Mouse (Mus musculus): ENCODE measurements at regions not wholly inside any gene's neighbourhood (a gene's known extent, or its start where the extent isn't known, plus 50 kb on each side); places are given as distances from the start of the nearest gene placed in this dataset.
A peak's percentile ranks its signal among the peaks of the same experiment; 100 is the strongest.

GRCm38 (mm10) chr10:23610046-23610445 lies 177.0 kb downstream of the Rps12 start:
- no peak for DNase-seq

- no peak for DNase-seq
Measured at GRCm38 (mm10) chr10:23609270-23609914, 177.7 kb downstream of the Rps12 start.

GRCm38 (mm10) chr10:23600701-23601100 lies 186.4 kb downstream of the Rps12 start:
- no peak for DNase-seq

GRCm38 (mm10) chr10:23595541-23595940 lies 191.5 kb downstream of the Rps12 start:
- no peak for DNase-seq

DNA sequence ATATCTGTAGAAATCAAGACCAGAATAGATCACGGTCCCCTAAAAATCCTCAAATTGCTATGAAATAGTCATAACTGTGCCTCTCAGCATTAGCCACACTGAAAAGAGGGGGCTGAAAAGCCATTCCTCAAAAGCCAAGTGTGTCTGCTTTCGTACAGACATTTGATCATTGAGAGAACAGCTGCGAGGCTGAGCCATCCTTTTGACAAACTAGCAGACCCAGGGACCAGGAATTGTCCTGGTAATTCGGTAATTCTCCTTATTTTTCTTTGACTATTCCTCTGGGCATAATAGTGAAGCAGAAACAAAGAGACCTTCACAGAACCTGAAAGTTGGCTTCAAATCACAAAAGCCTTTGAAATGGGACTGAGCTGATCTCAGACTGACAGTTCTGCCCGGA lies 206.8 kb downstream of the Rps12 start:
- no peak for DNase-seq

- peak; percentile 13 to 36 for DNase-seq
Measured at GRCm38 (mm10) chr10:23571013-23571412, 216.1 kb downstream of the Rps12 start.

- no peak for DNase-seq
Measured at GRCm38 (mm10) chr10:23569386-23569785, 217.7 kb downstream of the Rps12 start.

DNA sequence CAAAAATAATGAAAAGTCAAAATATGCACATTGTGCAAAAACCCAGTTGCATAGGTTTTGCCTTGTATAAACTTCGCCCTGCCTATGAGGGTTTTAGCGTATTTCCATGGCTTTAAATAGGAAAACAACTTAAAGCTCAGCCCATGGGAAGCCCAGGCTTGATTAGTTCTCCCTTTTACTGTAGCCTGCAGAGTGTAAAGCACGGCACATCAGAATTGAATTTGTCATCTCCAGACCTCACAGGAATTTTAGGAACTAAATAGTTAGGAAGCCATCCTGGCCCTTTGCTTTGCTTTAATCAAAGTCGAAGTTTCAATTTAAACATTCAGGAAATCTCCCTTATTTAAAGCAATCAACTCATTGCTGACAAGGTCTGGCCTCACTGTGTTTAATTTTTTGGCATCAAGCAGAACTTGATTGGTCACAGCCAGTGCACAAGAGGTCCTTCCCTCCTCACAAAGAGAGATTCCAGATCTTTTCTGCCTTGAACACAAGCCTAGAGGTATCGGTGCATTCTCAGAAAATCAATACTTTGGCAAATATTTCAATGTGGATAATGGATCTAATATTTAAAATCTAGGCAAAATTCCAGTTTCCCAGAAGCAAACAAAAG lies 211.8 kb upstream of the Eya4 start:
- no peak for DNase-seq

DNA sequence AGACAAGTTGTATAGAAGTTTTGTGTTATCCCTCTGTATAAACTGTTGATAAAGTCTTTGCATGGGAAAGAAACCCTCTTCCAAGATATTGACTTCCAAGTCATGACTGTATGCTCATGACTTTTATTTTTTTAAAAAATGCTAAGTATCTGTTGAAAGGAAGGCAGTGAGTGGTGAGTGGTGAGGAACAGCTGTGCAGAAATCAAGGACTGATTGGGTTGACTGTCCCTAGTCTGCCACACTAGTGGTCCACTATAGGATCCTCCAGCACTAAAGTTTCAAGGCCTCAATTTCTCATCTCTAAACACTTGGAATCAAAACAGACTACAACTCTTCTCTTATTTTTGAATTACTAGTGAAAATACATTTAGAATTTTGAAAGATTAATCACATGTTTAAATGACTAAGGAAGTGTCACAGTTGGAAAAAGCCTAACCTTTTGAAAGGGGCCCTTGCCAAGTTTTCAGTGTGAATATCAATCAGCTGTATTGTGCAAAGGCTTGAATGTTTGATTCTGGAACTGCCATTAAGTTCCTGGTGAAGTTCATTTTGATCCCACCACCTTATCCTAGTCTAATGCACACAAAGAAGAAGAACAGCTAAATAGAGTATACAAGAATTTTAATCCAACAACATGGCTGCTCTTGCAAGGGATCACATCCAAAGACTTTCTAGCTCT lies 209.5 kb upstream of the Eya4 start:
- DNase-seq = no peak

DNA sequence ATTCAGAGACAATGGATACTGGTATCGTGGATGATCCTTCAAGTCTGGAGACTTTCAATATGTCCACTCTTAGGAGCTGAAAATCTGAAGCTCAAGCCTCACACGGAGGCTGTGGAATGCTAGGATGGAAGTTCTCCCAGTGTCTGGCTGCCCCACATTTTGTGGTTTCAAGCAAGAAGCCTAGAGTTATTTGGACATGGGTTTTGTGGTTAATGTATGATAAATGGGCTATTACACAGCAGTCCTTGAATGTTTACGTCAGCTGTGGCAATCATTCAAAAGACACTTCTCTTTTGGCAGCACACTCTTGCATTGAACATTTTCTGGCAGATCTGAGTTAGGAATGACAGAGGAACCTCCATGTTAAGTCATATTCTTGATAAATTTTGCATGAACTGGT lies 207.2 kb upstream of the Eya4 start:
- DNase-seq = no peak

GRCm38 (mm10) chr10:23549207-23549606 lies 198.6 kb upstream of the Eya4 start:
- no peak for DNase-seq

DNA sequence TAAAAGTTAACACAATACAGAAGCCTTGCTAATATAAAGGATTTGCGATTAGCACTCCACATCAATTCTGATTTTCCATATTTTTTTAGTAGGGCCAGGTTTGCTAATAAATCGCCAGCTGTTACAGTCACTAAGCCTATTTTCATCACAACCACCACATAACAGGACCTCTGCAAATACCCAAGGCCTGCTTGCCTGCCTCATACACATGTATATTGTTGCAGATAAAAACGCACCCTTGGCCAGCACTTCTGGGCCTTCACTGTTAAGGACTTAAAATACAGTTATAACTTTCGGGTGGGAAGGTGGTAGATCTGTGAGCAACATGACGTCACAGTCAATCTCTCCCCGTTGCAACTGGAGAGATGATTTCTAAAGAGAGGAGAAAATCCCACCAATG lies 197.7 kb upstream of the Eya4 start:
- DNase-seq = no peak

DNA sequence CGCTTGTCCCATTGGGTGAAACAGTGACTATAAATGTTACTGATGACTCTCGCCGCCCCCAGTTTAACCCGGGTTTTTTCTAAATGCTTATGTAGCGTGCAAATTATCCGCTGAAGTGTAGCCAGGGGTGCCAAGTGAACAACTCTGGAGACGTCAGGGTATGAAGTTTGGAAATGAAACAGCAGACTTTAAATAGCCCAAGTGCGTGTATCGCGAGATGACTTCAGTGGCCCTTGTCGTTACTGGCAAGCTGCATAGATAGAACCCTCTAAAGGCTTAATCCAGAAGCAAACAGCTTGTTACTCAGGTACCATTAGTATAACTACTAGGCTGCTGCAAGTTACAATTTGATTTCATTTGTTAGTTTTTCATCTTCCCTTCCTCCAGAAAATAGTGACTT lies 192.1 kb upstream of the Eya4 start:
- no peak for DNase-seq

- peak; percentile 71 to 78 for DNase-seq
Measured at GRCm38 (mm10) chr10:23541914-23542313, 191.3 kb upstream of the Eya4 start.

DNA sequence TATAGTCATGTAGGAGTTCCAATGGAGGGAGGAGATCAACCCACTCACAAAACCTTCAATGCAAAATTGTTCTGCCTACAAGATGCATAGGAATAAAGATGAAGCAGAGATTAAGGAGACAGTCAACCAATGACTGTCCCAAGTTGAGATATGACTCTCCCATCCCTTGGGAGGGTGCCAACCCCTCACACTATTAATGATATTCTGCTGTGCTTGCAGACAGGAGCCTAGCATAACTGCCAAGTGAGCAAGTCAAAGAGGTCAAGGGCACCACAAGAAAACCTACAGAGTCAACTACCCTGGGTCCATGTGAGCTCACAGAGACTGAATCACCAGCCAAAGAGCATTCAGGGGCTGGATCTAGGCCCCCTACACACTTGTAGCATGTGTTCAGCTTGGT lies 184.1 kb upstream of the Eya4 start:
- DNase-seq = no peak

DNA sequence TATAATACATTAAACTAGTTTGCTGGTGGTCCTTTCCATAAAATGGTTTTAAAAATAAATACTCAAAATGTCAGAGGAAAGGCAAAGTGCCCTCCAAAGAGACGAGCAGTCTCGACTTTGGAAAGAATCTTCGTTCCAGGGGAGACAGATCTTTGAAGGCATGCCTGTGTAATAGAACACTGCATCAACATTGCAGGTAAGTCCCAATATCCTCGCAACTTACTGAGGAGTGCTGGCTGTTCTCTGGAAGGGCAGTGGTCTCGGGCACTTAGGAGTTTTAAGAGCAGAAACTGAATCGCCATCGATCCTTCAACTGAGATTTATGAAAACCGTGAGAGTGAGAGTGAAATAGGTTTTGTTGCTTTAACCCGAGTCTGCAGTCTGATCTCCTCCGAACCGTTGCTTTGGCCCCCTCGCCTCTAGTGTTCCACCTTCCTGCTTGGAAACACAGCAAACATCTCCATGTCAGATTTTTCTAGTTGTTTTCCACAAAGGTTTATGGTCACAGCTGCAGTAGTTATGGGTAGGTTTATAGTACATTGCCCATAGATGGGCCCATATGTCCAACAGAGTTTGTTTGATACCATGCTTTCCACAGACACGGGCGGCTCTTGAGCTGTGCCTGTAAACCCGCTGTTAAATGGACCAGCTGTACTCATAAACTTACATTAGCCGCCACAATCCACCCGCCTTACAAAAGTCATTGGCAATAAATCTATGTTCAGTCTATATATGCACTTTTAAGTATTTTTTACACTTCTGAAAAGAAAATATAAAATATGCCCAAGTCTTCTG lies 181.6 kb upstream of the Eya4 start:
- DNase-seq = no peak

DNA sequence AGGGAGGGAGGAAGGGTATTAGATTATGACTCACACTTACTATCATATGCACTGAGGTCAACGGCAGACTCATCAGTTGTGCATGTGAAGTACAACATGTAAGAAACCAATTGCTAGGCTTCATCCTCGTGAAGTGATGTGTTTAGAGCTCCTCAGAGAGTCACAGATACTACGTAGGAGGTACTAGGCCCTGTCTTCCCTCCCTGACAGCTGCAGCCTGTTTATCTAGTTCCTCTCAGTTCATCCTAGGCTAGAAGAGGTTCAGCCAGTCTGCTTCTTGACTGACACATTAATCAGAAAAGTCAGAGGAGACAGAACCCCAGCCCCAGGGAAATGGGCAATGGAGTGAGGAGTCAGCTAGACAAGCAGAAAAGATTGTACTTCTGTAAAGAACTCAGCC lies 180.1 kb upstream of the Eya4 start:
- DNase-seq = no peak

GRCm38 (mm10) chr10:23526796-23527195 lies 176.2 kb upstream of the Eya4 start:
- DNase-seq = no peak

GRCm38 (mm10) chr10:23522664-23523063 lies 172.1 kb upstream of the Eya4 start:
- no peak for DNase-seq

DNA sequence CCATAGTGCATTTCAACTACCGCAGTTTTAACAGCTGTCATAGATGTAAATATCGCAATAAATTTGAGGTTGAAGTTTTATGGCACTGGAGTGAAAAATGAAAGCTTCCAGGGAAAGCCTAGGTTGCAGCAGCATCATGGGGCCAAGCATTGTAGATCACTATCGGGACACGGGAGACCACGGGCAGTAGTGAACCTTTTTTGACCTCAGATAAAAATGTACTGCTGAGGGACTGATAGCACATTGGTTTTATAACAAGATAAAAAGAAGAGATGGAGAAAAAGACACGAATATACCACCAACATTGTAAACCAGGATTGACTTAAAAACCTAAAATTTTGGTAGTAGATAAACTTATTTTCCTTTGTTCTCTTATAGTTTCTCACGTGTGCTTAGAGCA lies 143.1 kb upstream of the Eya4 start:
- DNase-seq = no peak

GRCm38 (mm10) chr10:23492971-23493370 lies 142.4 kb upstream of the Eya4 start:
- no peak for DNase-seq

DNA sequence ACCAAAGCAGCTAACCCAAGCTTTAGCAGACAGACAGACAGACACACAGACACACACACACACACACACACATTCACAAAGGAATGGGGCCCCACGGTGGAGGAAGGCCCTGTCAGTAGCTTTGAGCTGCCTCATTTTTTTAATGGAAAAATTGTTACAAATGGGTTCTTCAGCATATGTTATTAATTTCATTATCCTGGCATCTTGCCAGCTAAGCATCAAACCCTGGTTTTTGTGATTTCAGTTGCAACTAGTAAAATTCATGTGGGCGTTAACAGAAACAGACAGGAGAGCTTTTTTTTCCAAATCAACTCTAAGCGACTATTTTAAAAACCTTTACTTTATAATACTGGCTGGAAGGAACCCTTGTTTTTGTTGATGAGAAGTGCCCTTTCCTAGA lies 138.4 kb upstream of the Eya4 start:
- DNase-seq = no peak

DNA sequence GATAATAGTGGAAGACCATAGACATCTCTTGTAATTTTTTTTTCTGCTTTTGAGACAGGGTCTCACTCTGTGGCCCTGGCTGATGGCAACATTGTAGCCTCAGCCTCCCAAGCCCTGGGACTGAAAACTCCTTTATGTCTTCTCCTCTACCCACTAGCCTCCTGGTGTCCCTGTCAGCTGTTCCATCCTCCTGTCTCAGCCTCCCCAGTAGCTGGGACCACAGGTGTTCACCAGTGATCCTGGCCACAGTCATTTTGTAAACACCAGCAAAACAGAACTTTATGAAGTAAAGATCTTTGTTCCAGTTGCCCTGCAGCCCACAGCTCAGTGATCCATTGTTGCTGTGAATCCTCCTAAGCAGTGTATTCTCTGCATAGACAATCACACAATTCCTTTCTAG lies 129.9 kb upstream of the Eya4 start:
- DNase-seq = no peak

- no peak for DNase-seq
Measured at GRCm38 (mm10) chr10:23478902-23479301, 128.3 kb upstream of the Eya4 start.

Data from kidney, postnatal 25 days (tissue).